Mouse (Mus musculus) kidney, embryonic 14.5 days (tissue): ENCODE results near the gene Cdk5rap2. TPM values are rescaled to one million over a fixed set of nuclear protein-coding genes. Genes with fewer than 3 reads are reported as not detected.

Experiments used
- ATAC-seq: fragments of 200-750 bp; cut with Nextera tagmentation; 2 replicates; pipeline ENCODE4 v1.8.0; 2017; ENCODE audit warnings: moderate number of reproducible peaks, mild to moderate bottlenecking, moderate TSS enrichment, moderate library complexity; ENCODE audit not compliant: low FRiP score, low TSS enrichment
- H3K27ac ChIP-seq: fragments of 300-500 bp; sonication (generic); 2 replicates; pipeline ENCODE4 v1.5.1; 2014; ENCODE audit warnings: low read depth, mild to moderate bottlenecking, low read length, moderate library complexity, mixed read lengths
- H3K27me3 ChIP-seq: fragments of 300-500 bp; sonication (generic); 2 replicates; pipeline ENCODE4 v1.6.1; 2014; ENCODE audit warnings: mild to moderate bottlenecking, low read length; ENCODE audit not compliant: control insufficient read depth, insufficient read depth
- H3K36me3 ChIP-seq: fragments of 300-500 bp; sonication (generic); 2 replicates; pipeline ENCODE4 v1.6.1; 2014; ENCODE audit warnings: low read length, mixed read lengths; ENCODE audit not compliant: control insufficient read depth, insufficient read depth
- H3K4me1 ChIP-seq: fragments of 300-500 bp; sonication (generic); 2 replicates; pipeline ENCODE4 v1.6.1; 2014; ENCODE audit warnings: low read length, mixed read lengths; ENCODE audit not compliant: control insufficient read depth, insufficient read depth
- H3K4me2 ChIP-seq: fragments of 300-500 bp; sonication (generic); replicated peaks from 2 replicates; pipeline ENCODE4 v1.6.1; 2014; ENCODE audit warnings: low read depth, mild to moderate bottlenecking, low read length
- H3K4me3 ChIP-seq: fragments of 300-500 bp; sonication (generic); 2 replicates; pipeline ENCODE4 v1.5.1; 2014; ENCODE audit warnings: mild to moderate bottlenecking, low read length
- H3K9ac ChIP-seq: fragments of 300-500 bp; sonication (generic); 2 replicates; pipeline ENCODE4 v1.6.1; 2014; ENCODE audit warnings: low read depth, mild to moderate bottlenecking, low read length, moderate library complexity
- H3K9me3 ChIP-seq: fragments of 300-500 bp; sonication (generic); 2 replicates; pipeline ENCODE4 v1.6.1; 2016; ENCODE audit warnings: low read length; ENCODE audit not compliant: control insufficient read depth
- WGBS: fragments of 180-500 bp; shearing (Covaris S2); extraction: QIAGEN DNeasy Blood & Tissue Kit; methylation state at CpG from one replicate; pipeline ENCODE4 v1.1.7; 2014; 5-methylcytosine and 5-hydroxymethylcytosine counted together
- polyA plus RNA-seq: library from polyadenylated mRNA; unstranded; fragments of >200 nt; fragmentation: Nextera tagmentation; extraction: Ambion mirVana; gene quantifications from 2 replicates; pipeline ENCODE4 v1.2.1, GENCODE M21; 2014

Gene Cdk5rap2
- polyA plus RNA-seq, 1 experiment from 2014 or later: 22.2 TPM

DNA sequence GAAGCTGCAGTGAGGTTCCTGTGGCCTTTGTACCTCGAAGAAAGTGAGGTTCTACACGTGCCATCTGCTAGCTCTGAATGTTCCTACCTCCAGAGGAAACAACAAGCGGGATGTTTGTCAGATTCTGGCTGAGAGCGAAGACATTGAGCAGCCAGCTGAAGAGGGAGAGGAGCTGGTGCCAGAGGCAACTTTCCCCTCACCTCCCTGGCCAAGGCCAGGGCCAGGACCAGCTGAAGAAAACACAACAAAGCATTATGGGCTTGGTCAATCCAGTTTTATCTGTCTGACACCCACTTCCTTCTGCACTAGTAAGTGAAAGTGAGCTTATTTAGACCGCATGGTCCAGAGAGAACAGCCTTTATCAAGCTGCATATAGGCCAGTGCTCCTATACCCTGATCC lies 147.4 kb downstream of the Cdk5rap2 start:
- 88% methylated on average over 5 of the region's 5 CpGs for WGBS
- Histone ChIP-seq H3K27me3 (no peaks in the 10 kb centered on the region), H3K9me3 (no peaks in the 10 kb centered on the region), H3K9ac (no peak overlapping the region), H3K27ac (no peak overlapping the region), H3K4me2 (no peak overlapping the region), H3K4me3 (no peak overlapping the region), H3K36me3 (peaks cover 43% of the 10 kb centered on the region), H3K4me1 (no peaks in the 10 kb centered on the region)
- ATAC-seq: no peak

- Histone ChIP-seq H3K27me3 (no peaks in the 10 kb centered on the region), H3K27ac (no peak overlapping the region), H3K36me3 (peaks cover 44% of the 10 kb centered on the region), H3K9me3 (no peaks in the 10 kb centered on the region), H3K4me1 (no peaks in the 10 kb centered on the region), H3K9ac (no peak overlapping the region), H3K4me3 (no peak overlapping the region), H3K4me2 (no peak overlapping the region)
- WGBS: 85% methylated on average over 5 of the region's 5 CpGs
- no peak for ATAC-seq
Observed at GRCm38 (mm10) chr4:70261315-70261714, 148.9 kb downstream of the Cdk5rap2 start.

DNA sequence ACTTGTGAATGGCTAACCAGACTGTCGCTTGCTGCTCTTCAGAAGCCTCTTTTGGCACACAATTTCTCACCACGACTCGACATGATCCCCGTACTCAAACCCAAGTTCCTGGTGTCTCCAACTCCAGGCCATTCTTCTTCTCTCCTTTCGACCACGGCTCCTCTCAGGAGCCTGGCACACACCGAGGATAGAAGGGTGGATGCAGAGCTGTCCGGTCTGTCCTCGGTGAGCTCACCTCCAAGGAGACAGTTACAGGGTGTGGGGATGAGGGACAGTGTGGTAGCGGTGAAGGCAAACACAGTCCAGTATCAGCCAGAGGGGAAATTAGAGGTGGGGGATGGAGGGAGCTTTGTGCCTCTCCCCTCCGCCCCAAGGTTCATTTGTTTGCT lies 149.8 kb downstream of the Cdk5rap2 start:
- Histone ChIP-seq H3K27me3 (no peaks in the 10 kb centered on the region), H3K36me3 (peaks cover 42% of the 10 kb centered on the region), H3K4me1 (no peaks in the 10 kb centered on the region), H3K9me3 (no peaks in the 10 kb centered on the region), H3K4me2 (no peak overlapping the region), H3K27ac (no peak overlapping the region), H3K4me3 (no peak overlapping the region), H3K9ac (no peak overlapping the region)
- whole genome bisulfite sequencing: 80% methylated on average over 11 of the region's 11 CpGs
- ATAC-seq: peak; percentile 52; the same call in 1 of the 2 replicates

- ATAC-seq: no peak
- WGBS: 79% methylated on average over 3 of the region's 3 CpGs
- no peak overlapping the region for H3K4me2 ChIP-seq
- peaks cover 46% of the 10 kb centered on the region for H3K36me3 ChIP-seq
- no peaks in the 10 kb centered on the region for H3K4me1 ChIP-seq
- H3K9ac ChIP-seq: no peak overlapping the region
- no peak overlapping the region for H3K27ac ChIP-seq
- no peaks in the 10 kb centered on the region for H3K27me3 ChIP-seq
- H3K9me3 ChIP-seq: no peaks in the 10 kb centered on the region
- no peak overlapping the region for H3K4me3 ChIP-seq
Observed at GRCm38 (mm10) chr4:70259726-70260418, 150.4 kb downstream of the Cdk5rap2 start.

- H3K27me3 ChIP-seq: no peaks in the 10 kb centered on the region
- no peak overlapping the region for H3K4me2 ChIP-seq
- peaks cover 46% of the 10 kb centered on the region for H3K36me3 ChIP-seq
- H3K4me1 ChIP-seq: no peaks in the 10 kb centered on the region
- WGBS: 64% methylated on average over 9 of the region's 9 CpGs
- H3K4me3 ChIP-seq: no peak overlapping the region
- no peak overlapping the region for H3K27ac ChIP-seq
- H3K9ac ChIP-seq: no peak overlapping the region
- no peaks in the 10 kb centered on the region for H3K9me3 ChIP-seq
- no peak for ATAC-seq
Observed at GRCm38 (mm10) chr4:70258826-70259225, 151.4 kb downstream of the Cdk5rap2 start.

GRCm38 (mm10) chr4:70258205-70258604 lies 152.0 kb downstream of the Cdk5rap2 start:
- no peak overlapping the region for H3K4me2 ChIP-seq
- no peak overlapping the region for H3K9ac ChIP-seq
- no peak overlapping the region for H3K4me3 ChIP-seq
- H3K9me3 ChIP-seq: no peaks in the 10 kb centered on the region
- no peaks in the 10 kb centered on the region for H3K4me1 ChIP-seq
- no peak for ATAC-seq
- H3K36me3 ChIP-seq: peaks cover 44% of the 10 kb centered on the region
- 89% methylated on average over 6 of the region's 6 CpGs for WGBS
- no peak overlapping the region for H3K27ac ChIP-seq
- no peaks in the 10 kb centered on the region for H3K27me3 ChIP-seq

- no peak overlapping the region for H3K4me3 ChIP-seq
- H3K4me2 ChIP-seq: no peak overlapping the region
- no peak for ATAC-seq
- 92% methylated on average over 5 of the region's 5 CpGs for WGBS
- no peaks in the 10 kb centered on the region for H3K9me3 ChIP-seq
- no peaks in the 10 kb centered on the region for H3K4me1 ChIP-seq
- no peak overlapping the region for H3K27ac ChIP-seq
- H3K9ac ChIP-seq: no peak overlapping the region
- peaks cover 36% of the 10 kb centered on the region for H3K36me3 ChIP-seq
- H3K27me3 ChIP-seq: no peaks in the 10 kb centered on the region
Observed at GRCm38 (mm10) chr4:70251782-70252181, 158.5 kb downstream of the Cdk5rap2 start.

GRCm38 (mm10) chr4:70245706-70246105 lies 164.5 kb downstream of the Cdk5rap2 start:
- ATAC-seq: no peak
- peaks cover 44% of the 10 kb centered on the region for H3K36me3 ChIP-seq
- H3K9ac ChIP-seq: no peak overlapping the region
- no peaks in the 10 kb centered on the region for H3K27me3 ChIP-seq
- WGBS: 48% methylated on average over 6 of the region's 6 CpGs
- no peaks in the 10 kb centered on the region for H3K9me3 ChIP-seq
- H3K27ac ChIP-seq: no peak overlapping the region
- H3K4me2 ChIP-seq: no peak overlapping the region
- no peak overlapping the region for H3K4me3 ChIP-seq
- H3K4me1 ChIP-seq: no peaks in the 10 kb centered on the region

DNA sequence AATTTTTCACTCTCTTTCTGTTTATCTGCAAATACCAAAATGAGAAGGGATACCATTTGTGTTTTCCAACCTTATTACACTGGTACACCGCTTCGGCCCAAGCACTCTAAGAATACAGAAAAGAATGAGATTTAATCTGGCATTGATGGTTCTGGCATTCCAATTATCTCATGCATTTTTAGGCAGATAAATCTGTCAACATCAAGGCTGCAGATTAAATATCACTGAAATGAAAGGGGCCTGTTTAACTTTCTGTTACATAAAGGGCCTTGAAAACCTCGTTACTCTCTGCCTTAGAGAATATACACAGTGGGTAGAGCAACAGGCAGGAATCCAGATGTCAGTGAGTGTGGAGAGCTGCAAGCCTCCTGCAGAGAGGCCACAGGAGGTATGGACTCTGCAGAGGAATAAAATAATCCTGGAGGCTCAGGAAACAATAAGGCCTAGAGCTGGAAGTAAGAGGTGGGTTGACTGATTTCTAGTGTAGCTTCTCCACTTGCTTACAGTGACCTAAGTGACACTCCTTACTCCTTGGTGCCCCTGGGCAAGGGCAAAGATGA lies 166.6 kb downstream of the Cdk5rap2 start:
- no peaks in the 10 kb centered on the region for H3K4me1 ChIP-seq
- no peak overlapping the region for H3K27ac ChIP-seq
- 78% methylated on average over 3 of the region's 3 CpGs for WGBS
- H3K9me3 ChIP-seq: no peaks in the 10 kb centered on the region
- no peak for ATAC-seq
- no peak overlapping the region for H3K4me2 ChIP-seq
- H3K9ac ChIP-seq: no peak overlapping the region
- no peak overlapping the region for H3K4me3 ChIP-seq
- no peaks in the 10 kb centered on the region for H3K27me3 ChIP-seq
- H3K36me3 ChIP-seq: peaks cover 44% of the 10 kb centered on the region
